Mouse (Mus musculus): Measurements from ENCODE around the gene Pik3c2b. TPM values are rescaled to one million over a fixed set of nuclear protein-coding genes. Genes with fewer than 3 reads are reported as not detected.

Gene Pik3c2b
- polyA plus RNA-seq, 1 experiment: 1.8 TPM

- Histone ChIP-seq H3K27me3 (ENCODE audit: control insufficient read depth, insufficient read depth, insufficient read length) (peaks cover 9% of the 10 kb centered on the region), H3ac (ENCODE audit: control insufficient read depth, insufficient read length) (no peak overlapping the region), H3K36me3 (ENCODE audit: control insufficient read depth, insufficient read depth) (no peaks in the 10 kb centered on the region), H3K79me2 (ENCODE audit: control insufficient read depth, insufficient read depth) (no peaks in the 10 kb centered on the region), H3K4me3 (no peak overlapping the region), H3K4me2 (ENCODE audit: low read depth) (peak overlapping the region; percentile 18)
- TF ChIP-seq TCF12 (IDR thresholded peaks at IDR 0.05; ENCODE audit: insufficient read depth, poor library complexity, severe bottlenecking) (no peak), USF1 (IDR thresholded peaks at IDR 0.05; ENCODE audit: low read depth) (no peak), MYOD1 (IDR thresholded peaks at IDR 0.05; ENCODE audit: control insufficient read depth in 1 of 3, insufficient read length in 2 of 3, low read depth in 2 of 3) (peak in 1 of 3 experiments; percentile 27), CEBPB (IDR thresholded peaks at IDR 0.05; ENCODE audit: insufficient read depth, poor library complexity, severe bottlenecking) (no peak)
Observed at GRCm38 (mm10) chr1:133077606-133078337, 32.3 kb downstream of the Pik3c2b start.

- TF ChIP-seq TCF3 (IDR thresholded peaks at IDR 0.05; ENCODE audit: insufficient read length, low read depth): no peak
- TF ChIP-seq E2F4 (IDR thresholded peaks at IDR 0.05; ENCODE audit: insufficient read depth): no peak
- no peak for TF ChIP-seq TCF12 (IDR thresholded peaks at IDR 0.05; ENCODE audit: insufficient read depth, poor library complexity, severe bottlenecking)
- no peak for TF ChIP-seq REST (IDR thresholded peaks at IDR 0.05; ENCODE audit: insufficient read depth, insufficient read length)
- no peak for TF ChIP-seq POLR2AphosphoS2 (IDR thresholded peaks at IDR 0.05; ENCODE audit: insufficient read length, low read depth)
- no peak for TF ChIP-seq MYOD1 (IDR thresholded peaks at IDR 0.05; ENCODE audit: control insufficient read depth in 1 of 3, insufficient read length in 2 of 3, low read depth in 2 of 3)
- no peak for TF ChIP-seq USF1 (IDR thresholded peaks at IDR 0.05; ENCODE audit: low read depth)
- no peak for TF ChIP-seq POLR2A (IDR thresholded peaks at IDR 0.05; ENCODE audit: insufficient read length, low read depth)
- TF ChIP-seq SRF (IDR thresholded peaks at IDR 0.05; ENCODE audit: control insufficient read depth, insufficient read length, low read depth): no peak
- no peak for TF ChIP-seq MYOG (IDR thresholded peaks at IDR 0.05; ENCODE audit: control insufficient read depth in 1 of 3, insufficient read depth in 1 of 3, insufficient read length in 2 of 3, low read depth in 2 of 3)
- TF ChIP-seq MAX (IDR thresholded peaks at IDR 0.05; ENCODE audit: low read depth): no peak
- TF ChIP-seq CEBPB (IDR thresholded peaks at IDR 0.05; ENCODE audit: insufficient read depth, poor library complexity, severe bottlenecking): no peak
- Histone ChIP-seq H3K4me2 (ENCODE audit: low read depth) (peak overlapping the region; percentile 8), H3K27me3 (ENCODE audit: control insufficient read depth, insufficient read depth, insufficient read length) (peaks cover 9% of the 10 kb centered on the region), H3K4me3 (no peak overlapping the region), H3K36me3 (ENCODE audit: control insufficient read depth, insufficient read depth) (no peaks in the 10 kb centered on the region), H3ac (ENCODE audit: control insufficient read depth, insufficient read length) (no peak overlapping the region), H3K79me2 (ENCODE audit: control insufficient read depth, insufficient read depth) (no peaks in the 10 kb centered on the region)
Observed at GRCm38 (mm10) chr1:133078338-133078727, 32.9 kb downstream of the Pik3c2b start.

GRCm38 (mm10) chr1:133079509-133079908 is 34.0 kb downstream of the Pik3c2b start:
- TF ChIP-seq CEBPB (IDR thresholded peaks at IDR 0.05; ENCODE audit: insufficient read depth, poor library complexity, severe bottlenecking) (no peak), REST (IDR thresholded peaks at IDR 0.05; ENCODE audit: insufficient read depth, insufficient read length) (no peak), POLR2AphosphoS2 (IDR thresholded peaks at IDR 0.05; ENCODE audit: insufficient read length, low read depth) (no peak), USF1 (IDR thresholded peaks at IDR 0.05; ENCODE audit: low read depth) (no peak), E2F4 (IDR thresholded peaks at IDR 0.05; ENCODE audit: insufficient read depth) (no peak)
- Histone ChIP-seq H3K27me3 (ENCODE audit: control insufficient read depth, insufficient read depth, insufficient read length) (peaks cover 6% of the 10 kb centered on the region), H3K36me3 (ENCODE audit: control insufficient read depth, insufficient read depth) (no peaks in the 10 kb centered on the region)

GRCm38 (mm10) chr1:133080079-133080561 is 34.7 kb downstream of the Pik3c2b start:
- H3ac ChIP-seq (ENCODE audit: control insufficient read depth, insufficient read length): no peak overlapping the region

More at GRCm38 (mm10) chr1:133079509-133079908, 34.0 kb downstream of the Pik3c2b start:
- H3K4me3 ChIP-seq: no peak overlapping the region
- no peak overlapping the region for H3K4me2 ChIP-seq (ENCODE audit: low read depth)
- H3ac ChIP-seq (ENCODE audit: control insufficient read depth, insufficient read length): no peak overlapping the region
- no peaks in the 10 kb centered on the region for H3K79me2 ChIP-seq (ENCODE audit: control insufficient read depth, insufficient read depth)

More at GRCm38 (mm10) chr1:133080079-133080561, 34.7 kb downstream of the Pik3c2b start:
- Histone ChIP-seq H3K4me3 (no peak overlapping the region), H3K36me3 (ENCODE audit: control insufficient read depth, insufficient read depth) (no peaks in the 10 kb centered on the region), H3K27me3 (ENCODE audit: control insufficient read depth, insufficient read depth, insufficient read length) (peaks cover 4% of the 10 kb centered on the region), H3K79me2 (ENCODE audit: control insufficient read depth, insufficient read depth) (no peaks in the 10 kb centered on the region), H3K4me2 (ENCODE audit: low read depth) (no peak overlapping the region)
- TF ChIP-seq MAX (IDR thresholded peaks at IDR 0.05; ENCODE audit: low read depth) (no peak), SRF (IDR thresholded peaks at IDR 0.05; ENCODE audit: control insufficient read depth, insufficient read length, low read depth) (no peak), POLR2AphosphoS2 (IDR thresholded peaks at IDR 0.05; ENCODE audit: insufficient read length, low read depth) (no peak), E2F4 (IDR thresholded peaks at IDR 0.05; ENCODE audit: insufficient read depth) (no peak), REST (IDR thresholded peaks at IDR 0.05; ENCODE audit: insufficient read depth, insufficient read length) (no peak), MYOD1 (IDR thresholded peaks at IDR 0.05; ENCODE audit: control insufficient read depth in 1 of 3, insufficient read length in 2 of 3, low read depth in 2 of 3) (no peak), TCF12 (IDR thresholded peaks at IDR 0.05; ENCODE audit: insufficient read depth, poor library complexity, severe bottlenecking) (no peak), MYOG (IDR thresholded peaks at IDR 0.05; ENCODE audit: control insufficient read depth in 1 of 3, insufficient read depth in 1 of 3, insufficient read length in 2 of 3, low read depth in 2 of 3) (no peak), USF1 (IDR thresholded peaks at IDR 0.05; ENCODE audit: low read depth) (no peak), TCF3 (IDR thresholded peaks at IDR 0.05; ENCODE audit: insufficient read length, low read depth) (no peak), POLR2A (IDR thresholded peaks at IDR 0.05; ENCODE audit: insufficient read length, low read depth) (no peak), CEBPB (IDR thresholded peaks at IDR 0.05; ENCODE audit: insufficient read depth, poor library complexity, severe bottlenecking) (no peak)

Measured in myocyte (in vitro differentiated cells).